Mouse (Mus musculus) skeletal muscle tissue, postnatal 0 days (tissue): Measurements from ENCODE around the gene Abo. TPM values are rescaled to one million over a fixed set of nuclear protein-coding genes. Genes with fewer than 3 reads are reported as not detected.

ENCODE experiments used
- polyA plus RNA-seq: library from polyadenylated mRNA; unstranded; fragments of >200 nt; fragmentation: Nextera tagmentation; extraction: Ambion mirVana; gene quantifications from 2 replicates; pipeline ENCODE4 v1.2.1, GENCODE M21; 2015

Gene Abo
- polyA plus RNA-seq = not detected in 2 replicates

DNA sequence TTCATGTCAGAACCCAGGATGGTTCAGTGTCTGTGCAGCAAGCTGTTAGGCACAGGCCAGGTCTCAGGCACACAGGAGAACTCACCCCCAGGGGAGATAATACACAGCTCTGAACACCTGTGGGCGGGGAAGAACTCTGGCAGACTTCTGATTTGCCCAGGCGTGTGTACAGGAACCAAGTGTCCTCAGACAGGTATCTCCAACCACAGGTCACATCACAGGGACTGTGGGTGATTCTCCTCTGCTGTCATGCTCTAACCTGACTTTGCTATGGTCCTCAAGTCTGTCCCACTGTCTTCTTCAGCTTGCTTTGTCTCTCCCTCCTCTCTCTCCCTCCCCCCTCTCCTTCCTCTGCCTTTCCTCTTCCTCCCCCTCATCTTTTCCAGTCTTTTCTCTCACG lies at the start of gene Abo:
Gene Abo (minus strand): TSS at position 101 of the 400 bp plus-strand sequence.

DNA sequence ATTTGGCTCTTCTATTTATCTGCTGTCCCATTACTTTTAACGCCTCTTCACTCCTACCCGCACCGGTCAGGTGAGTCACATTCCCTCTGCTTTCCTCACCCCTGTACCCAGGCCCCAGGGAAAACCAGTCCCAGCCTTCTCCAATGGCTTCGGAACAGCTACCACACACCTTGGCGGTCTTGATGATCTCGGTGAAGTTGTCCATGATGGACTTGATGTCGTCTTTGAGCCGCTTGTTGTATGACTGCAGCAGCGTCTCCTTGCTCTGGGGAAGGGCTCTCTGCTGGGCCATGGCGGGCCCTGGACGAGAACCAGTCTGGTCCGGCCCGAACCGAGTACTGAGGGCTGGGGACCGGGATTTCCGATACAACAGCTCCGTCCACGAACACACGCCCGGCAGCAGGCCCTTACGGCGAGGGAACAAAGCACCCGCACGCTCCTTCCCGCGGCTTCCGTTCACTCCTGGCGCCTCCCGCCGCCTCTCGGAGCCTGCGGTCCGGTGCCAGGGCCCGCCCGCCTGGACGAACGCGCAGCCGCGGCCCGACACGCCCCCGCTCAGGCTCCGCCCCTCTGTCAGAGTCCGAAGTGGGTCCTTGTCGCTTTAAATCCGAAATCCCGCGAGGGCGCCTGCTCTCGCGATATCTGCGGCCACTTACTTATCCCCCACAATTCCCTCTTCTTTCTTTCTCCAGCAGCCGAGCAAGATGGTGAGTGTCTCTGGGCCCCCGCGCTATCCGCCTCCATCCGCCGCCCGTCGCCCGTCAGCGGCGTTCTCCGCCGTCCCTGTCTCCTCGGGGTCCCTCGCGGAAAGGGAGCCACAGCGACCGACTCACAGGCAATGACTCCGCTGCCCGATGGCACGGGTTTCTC lies 45.6 kb upstream of the Abo start, which contains the start of the genes Med22 and Rpl7a:
Gene Med22 (minus strand): TSS at position 554 of the 870 bp plus-strand sequence.
Gene Rpl7a (plus strand): TSS at position 641 of the 870 bp plus-strand sequence.

DNA sequence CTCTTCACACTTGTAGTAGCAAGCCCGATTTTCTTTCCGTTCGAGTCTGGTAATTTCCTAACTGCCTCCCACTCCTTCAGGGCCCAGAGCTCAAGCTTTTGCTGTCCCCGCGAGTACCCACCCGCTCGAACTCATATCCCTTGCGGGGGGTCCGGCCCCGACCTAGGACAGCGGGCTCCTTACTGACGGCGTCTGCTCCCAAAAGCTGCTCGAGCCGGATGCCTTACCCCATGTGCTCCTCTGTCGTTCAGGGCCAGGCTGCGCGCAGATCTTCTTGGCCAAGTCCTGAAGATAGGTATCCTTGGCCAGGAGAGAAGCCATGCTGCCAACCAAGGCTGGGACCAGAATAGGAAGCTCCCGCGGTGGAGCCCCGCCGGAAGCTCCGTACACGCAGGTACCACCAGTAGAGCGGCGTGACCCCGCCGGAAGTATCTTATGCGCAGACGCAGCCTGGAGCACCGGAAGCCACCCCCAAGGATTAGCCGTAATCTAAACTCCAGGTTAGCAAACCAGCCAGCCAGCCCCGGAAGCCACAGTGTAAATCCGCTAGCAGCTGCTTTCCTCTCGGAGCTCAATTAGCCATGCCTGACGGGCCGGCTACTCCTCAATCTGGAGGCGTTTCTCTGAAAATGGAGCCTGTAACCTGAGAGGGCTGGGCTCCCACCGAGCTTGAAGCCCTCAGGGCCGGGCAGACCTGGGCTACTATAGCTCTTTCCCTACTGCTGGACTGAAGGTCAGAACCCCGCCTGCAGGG lies 37.9 kb upstream of the Abo start, which contains the start of gene Surf6:
Gene Surf6 (minus strand): TSS at position 413 of the 754 bp plus-strand sequence.

Other genes with a start within 250 kb of the Abo start
- gene Fam69b, start 236.5 kb downstream of the Abo start, polyA plus RNA-seq = 3.7 and 3.8 TPM in 2 replicates
- not detected in 2 replicates for gene Lcn4, start 193.7 kb downstream of the Abo start, polyA plus RNA-seq
- 8.4 and 8.8 TPM in 2 replicates for gene Surf6, start 37.9 kb upstream of the Abo start, polyA plus RNA-seq
- 27.8 and 30.7 TPM in 2 replicates for gene Med22, start 45.7 kb upstream of the Abo start, polyA plus RNA-seq
- gene Rpl7a, start 45.8 kb upstream of the Abo start, polyA plus RNA-seq = 346 and 348 TPM in 2 replicates
- gene Surf2, start 51.4 kb upstream of the Abo start, polyA plus RNA-seq = 22.1 and 24.5 TPM in 2 replicates
- 39.8 and 44.5 TPM in 2 replicates for gene Surf1, start 51.6 kb upstream of the Abo start, polyA plus RNA-seq
- 113 and 137 TPM in 2 replicates for gene Surf4, start 68.9 kb upstream of the Abo start, polyA plus RNA-seq
- 0.09 TPM in 1 of 2 replicates, not detected in the other for gene Stkld1, start 69.1 kb upstream of the Abo start, polyA plus RNA-seq
- 16.3 and 18.7 TPM in 2 replicates for gene Rexo4, start 99.4 kb upstream of the Abo start, polyA plus RNA-seq
- gene Adamts13, start 108.4 kb upstream of the Abo start, polyA plus RNA-seq = 0.12 TPM in 1 of 2 replicates, not detected in the other
- 27.7 and 32.4 TPM in 2 replicates for gene Cacfd1, start 144.9 kb upstream of the Abo start, polyA plus RNA-seq
- gene Slc2a6, start 163.0 kb upstream of the Abo start, polyA plus RNA-seq = 0.54 and 0.56 TPM in 2 replicates
- gene Mymk, start 207.2 kb upstream of the Abo start, polyA plus RNA-seq = 166 and 171 TPM in 2 replicates
- gene Adamtsl2, start 214.4 kb upstream of the Abo start, polyA plus RNA-seq = 2.2 and 2.6 TPM in 2 replicates